Mouse (Mus musculus): ENCODE measurements around the gene Gm29866.
"Not testable (repeated sequence)": the region's sequence is repeated elsewhere in the genome, so short reads cannot be mapped to it uniquely, and the experiment has no call there.

Gene Gm29866

GRCm38 (mm10) chrY:20993557-20993956, at the start of gene Gm29866:
Gene Gm29866 (minus strand): TSS chrY:20993657.
- not testable (repeated sequence) for DNase-seq
